Mouse (Mus musculus) mature B cell (primary cell): ENCODE results near the gene Olfr23.
"Not testable (repeated sequence)": the region's sequence is repeated elsewhere in the genome, so short reads cannot be mapped to it uniquely, and the experiment has no call there.

Source experiments
- in situ Hi-C: fragments of 300-500 bp; cut with MboI; formaldehyde crosslinking; loops from 2 replicates; pipeline ENCODE4 v1.14.3; 2019

Olfr23 gene

DNA sequence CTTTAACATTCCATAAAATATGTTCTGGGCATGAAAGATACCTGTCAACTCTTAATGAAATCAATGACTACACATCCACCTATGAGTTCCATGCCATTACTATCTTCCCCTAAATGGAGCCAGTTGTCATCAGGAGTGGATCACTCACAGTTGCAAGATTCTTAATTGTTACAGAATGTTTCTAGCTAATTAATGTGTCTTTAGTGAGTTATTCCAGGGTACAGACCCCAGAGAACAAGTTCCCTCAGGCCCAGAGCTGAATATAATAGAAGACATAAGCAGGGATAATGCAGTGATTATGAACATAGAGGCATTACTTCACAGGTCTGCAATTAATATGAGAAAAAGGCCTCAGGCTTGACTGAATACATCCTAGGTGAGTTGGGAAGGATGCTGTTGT lies at the start of gene Olfr23:
Gene Olfr23, plus strand, starts transcription at position 301 of the 400 bp plus-strand sequence.
- in situ Hi-C loops: no loop called here

DNA sequence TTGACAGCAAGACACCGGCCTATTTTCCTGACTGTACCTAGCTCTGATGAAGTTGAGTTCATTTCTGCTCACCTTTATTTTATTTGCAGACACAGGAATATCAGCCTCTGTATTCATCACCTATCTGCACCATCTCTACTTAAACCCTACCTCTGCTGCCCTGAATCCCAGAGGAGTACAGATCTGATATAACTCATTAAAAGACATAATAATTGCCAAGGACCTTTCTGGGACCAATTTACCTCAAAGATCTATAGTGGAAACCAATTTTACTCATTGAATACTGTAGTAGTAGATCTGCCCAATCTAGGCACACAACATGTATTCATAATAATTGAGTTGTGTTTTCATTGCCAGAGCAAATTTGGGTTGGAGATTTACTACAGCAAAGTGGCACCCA lies 45.8 kb upstream of the Olfr23 start, which contains the start of gene Olfr394:
Gene Olfr394, minus strand, starts transcription at position 101 of the 400 bp plus-strand sequence.
- in situ Hi-C loops: no loop called here

DNA sequence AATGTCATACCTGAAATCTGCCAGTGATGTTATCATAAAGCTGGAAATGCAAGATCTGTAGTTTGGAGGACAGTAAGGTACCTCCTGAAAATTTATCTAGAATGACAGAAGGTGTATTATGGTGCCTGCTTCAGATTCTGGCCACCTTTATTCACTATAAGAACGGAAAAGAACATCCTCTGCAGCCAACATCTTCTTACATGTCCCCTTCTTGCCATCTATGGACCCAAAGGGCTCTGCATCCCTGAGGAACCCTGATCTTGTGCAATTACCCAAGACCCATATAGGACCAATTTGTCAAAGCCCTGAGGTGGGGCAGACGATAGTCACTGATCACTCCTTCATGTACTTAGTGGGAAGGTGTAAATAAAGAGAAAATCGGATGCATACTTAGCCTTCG lies 27.3 kb upstream of the Olfr23 start, which contains the start of gene Olfr395:
Gene Olfr395, minus strand, starts transcription at position 101 of the 400 bp plus-strand sequence.
- in situ Hi-C loops: not testable (repeated sequence)

DNA sequence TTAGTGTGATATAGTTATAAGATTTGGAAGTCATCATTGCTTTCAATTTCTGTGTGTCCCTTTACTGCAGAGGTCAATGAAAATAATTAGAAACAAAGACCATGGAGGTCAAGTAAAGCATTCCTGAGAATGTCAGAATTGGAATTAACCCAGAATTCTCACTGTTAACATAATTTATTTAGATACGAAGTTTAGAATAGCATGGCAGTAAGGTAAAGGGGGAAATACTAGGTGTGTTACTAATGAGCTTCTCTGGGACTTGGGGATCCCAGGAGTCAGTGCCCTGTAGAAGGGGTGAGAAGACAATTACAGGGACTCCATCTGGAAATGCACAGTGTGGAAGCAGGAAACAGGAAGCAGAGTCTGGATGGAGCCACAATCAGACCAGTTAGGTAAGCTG lies 24.0 kb downstream of the Olfr23 start, which contains the start of gene Olfr397:
Gene Olfr397, plus strand, starts transcription at position 301 of the 400 bp plus-strand sequence.
- in situ Hi-C loops: no loop called here

DNA sequence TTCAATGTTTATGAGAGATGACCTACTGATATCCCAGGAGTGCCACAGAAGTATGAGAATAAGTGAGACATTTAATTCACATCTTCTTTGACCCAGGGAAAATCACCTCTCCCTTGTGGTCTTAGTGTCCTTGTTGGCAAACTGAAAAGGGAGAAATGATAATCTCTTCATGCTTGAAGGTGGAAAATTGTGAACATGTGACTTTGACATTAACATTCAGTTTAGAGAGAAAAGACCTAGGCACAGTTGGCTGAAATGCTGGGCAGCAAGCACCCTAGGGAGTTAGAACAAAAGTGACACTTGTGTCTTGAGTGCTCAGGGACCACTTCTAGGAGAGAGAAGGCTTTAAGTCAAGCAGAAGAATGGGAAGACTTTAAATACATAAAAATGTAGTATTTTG lies 53.8 kb downstream of the Olfr23 start, which contains the start of gene Olfr398:
Gene Olfr398, minus strand, starts transcription at position 101 of the 400 bp plus-strand sequence.
- in situ Hi-C loops: no loop called here
